Mouse (Mus musculus) layer of hippocampus, postnatal 10 days (tissue): ENCODE measurements around the gene Thpo. TPM values are rescaled to one million over a fixed set of nuclear protein-coding genes. Genes with fewer than 3 reads are reported as not detected.

ENCODE experiments used
- total RNA-seq, 2 experiments: library from RNA; stranded (reverse); gene quantifications; 2 replicates each; pipeline ENCODE4 v1.2.3; 2021

The Thpo gene
- total RNA-seq, 2 experiments from 2014 or later = 3.7 to 4.3 TPM

Other genes starting within 250 kb of the Thpo start
- gene Eif2b5, start 235.7 kb downstream of the Thpo start, total RNA-seq = 10 to 100 TPM; 59.6 to 61.7 TPM
- gene Dvl3, start 217.5 kb downstream of the Thpo start, total RNA-seq = 10 to 100 TPM; 83.1 to 87.2 TPM
- 100 to 1,000 TPM; 893 to 941 TPM for gene Ap2m1, start 199.0 kb downstream of the Thpo start, total RNA-seq
- gene Abcf3, start 185.9 kb downstream of the Thpo start, total RNA-seq = 10 to 100 TPM; 61.3 to 90.1 TPM
- 10 to 100 TPM; 44.4 to 45.6 TPM for gene Vwa5b2, start 145.0 kb downstream of the Thpo start, total RNA-seq
- gene Eef1akmt4, start 122.9 kb downstream of the Thpo start, total RNA-seq = 1 to 10 TPM; 2.9 TPM
- gene Gm49333, start 122.9 kb downstream of the Thpo start, total RNA-seq = under 1 TPM in 1 of 2 experiments, not detected in 1; 0.53 TPM
- gene Alg3, start 122.8 kb downstream of the Thpo start, total RNA-seq = 10 to 100 TPM; 12.4 to 14.0 TPM
- 100 to 1,000 TPM; 143 to 153 TPM for gene Camk2n2, start 113.2 kb downstream of the Thpo start, total RNA-seq
- gene Ece2, start 104.7 kb downstream of the Thpo start, total RNA-seq = 10 to 100 TPM; 29.5 to 33.8 TPM
- gene Psmd2, start 82.9 kb downstream of the Thpo start, total RNA-seq = 100 to 1,000 TPM; 248 to 270 TPM
- 100 to 1,000 TPM; 349 to 379 TPM for gene Eif4g1, start 66.2 kb downstream of the Thpo start, total RNA-seq
- gene Fam131a, start 41.3 kb downstream of the Thpo start, total RNA-seq = 100 to 1,000 TPM; 298 to 325 TPM
- gene Polr2h, start 16.8 kb downstream of the Thpo start, total RNA-seq = 10 to 100 TPM; 23.2 to 27.7 TPM
- gene Clcn2, start 16.8 kb downstream of the Thpo start, total RNA-seq = 10 to 100 TPM; 41.4 to 50.7 TPM
- 10 to 100 TPM; 25.1 TPM for gene Chrd, start 1.4 kb downstream of the Thpo start, total RNA-seq